Mouse (Mus musculus) right cerebral cortex, postnatal 10 days (tissue): ENCODE data around the gene D16Ertd472e.
"Not testable (repeated sequence)": the region's sequence is repeated elsewhere in the genome, so short reads cannot be mapped to it uniquely, and the experiment has no call there.

Source experiments
- DNase-seq, 2 experiments: peaks; one replicate each; pipeline ENCODE4 v3.0.0; 2021; ENCODE audit warnings: low spot score in 2 of 2

D16Ertd472e gene

DNA sequence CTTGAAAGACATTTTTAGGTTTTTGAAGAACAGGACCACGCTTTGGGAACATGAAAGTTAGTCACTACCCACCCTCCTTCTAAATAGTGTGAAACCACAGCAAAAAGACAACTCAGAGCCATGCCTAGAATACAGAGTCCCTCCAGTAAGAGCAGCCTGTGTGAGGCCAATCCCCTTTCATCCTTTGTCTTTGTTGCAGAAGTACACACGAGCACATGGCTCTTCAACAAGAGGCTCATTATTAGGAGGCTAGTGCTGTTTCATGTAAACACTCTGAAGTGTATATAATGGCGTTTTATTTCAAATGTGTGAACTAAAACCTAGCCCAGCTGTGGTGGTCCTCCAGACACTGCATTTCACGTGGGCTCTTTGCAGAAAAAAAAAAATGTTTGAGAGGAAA lies 3.5 kb downstream of the D16Ertd472e start:
- no peak for DNase-seq

- DNase-seq, result no peak
These were observed 12.2 kb downstream of the D16Ertd472e start for GRCm38 (mm10) chr16:78564110-78564821.

DNA sequence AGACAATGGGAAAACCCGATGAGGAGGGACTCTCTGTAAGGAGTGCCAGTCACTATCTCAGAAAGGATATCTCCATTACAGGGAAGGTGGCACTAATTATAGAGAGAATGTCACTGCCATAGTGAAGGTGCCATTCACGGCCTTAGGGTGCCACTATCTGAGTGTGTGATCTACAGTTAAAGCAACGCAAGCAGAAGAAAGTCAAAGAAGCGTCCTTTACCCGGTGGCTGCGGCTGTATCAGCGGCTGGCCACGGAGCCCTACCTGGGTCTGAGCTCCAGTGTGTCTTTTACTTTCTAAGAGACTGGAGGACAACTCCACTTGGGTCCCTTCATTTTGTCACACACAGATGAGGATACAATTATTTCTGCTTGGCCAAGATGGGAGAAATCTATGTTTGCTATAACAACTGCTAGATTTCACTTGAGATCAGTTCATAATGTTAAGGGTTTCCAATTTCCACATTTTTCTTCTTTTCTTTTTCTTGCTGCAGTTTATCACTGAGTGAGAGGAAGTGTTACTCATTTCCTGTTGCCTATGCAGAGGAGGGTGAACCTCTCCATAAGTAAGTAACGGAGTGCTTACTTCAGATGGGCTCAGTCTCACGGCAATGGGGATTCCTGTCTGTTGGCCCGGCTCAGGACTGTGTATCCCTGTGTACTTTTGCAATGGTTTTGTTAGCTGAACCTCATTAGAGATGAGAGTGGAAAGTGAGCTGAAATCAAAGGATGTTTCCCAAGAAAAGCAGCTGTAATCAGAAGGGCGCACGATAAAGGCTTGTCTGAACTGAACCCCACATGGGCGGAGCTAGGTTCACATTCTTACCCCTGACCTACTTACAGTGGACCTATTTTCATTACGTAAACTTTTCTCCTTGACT lies 13.2 kb downstream of the D16Ertd472e start:
- no peak for DNase-seq

DNA sequence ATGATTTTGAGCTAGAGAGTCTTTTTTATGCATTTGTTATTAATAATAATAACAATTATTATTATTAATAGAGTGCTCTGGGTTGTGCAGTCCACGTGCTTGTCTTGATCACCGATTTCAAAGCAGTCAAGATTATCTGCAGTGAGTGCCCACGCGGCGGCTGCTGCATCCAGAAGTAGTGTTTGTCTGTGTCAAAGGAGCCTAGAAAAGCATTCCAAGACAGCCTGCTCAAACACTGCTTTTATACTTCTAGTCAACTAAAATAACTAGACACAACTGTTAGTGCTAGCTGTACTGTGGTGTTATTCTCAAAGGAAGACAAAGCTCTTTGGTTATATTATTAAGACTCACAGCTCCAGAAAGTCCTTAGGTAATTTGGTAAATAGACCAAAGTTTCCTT lies 15.9 kb downstream of the D16Ertd472e start:
- peak; percentile 41 to 61 for DNase-seq

- DNase-seq, result no peak
These were observed 16.4 kb downstream of the D16Ertd472e start for GRCm38 (mm10) chr16:78560063-78560462.

GRCm38 (mm10) chr16:78557573-78557972 lies 18.9 kb downstream of the D16Ertd472e start:
- DNase-seq, result no peak

DNA sequence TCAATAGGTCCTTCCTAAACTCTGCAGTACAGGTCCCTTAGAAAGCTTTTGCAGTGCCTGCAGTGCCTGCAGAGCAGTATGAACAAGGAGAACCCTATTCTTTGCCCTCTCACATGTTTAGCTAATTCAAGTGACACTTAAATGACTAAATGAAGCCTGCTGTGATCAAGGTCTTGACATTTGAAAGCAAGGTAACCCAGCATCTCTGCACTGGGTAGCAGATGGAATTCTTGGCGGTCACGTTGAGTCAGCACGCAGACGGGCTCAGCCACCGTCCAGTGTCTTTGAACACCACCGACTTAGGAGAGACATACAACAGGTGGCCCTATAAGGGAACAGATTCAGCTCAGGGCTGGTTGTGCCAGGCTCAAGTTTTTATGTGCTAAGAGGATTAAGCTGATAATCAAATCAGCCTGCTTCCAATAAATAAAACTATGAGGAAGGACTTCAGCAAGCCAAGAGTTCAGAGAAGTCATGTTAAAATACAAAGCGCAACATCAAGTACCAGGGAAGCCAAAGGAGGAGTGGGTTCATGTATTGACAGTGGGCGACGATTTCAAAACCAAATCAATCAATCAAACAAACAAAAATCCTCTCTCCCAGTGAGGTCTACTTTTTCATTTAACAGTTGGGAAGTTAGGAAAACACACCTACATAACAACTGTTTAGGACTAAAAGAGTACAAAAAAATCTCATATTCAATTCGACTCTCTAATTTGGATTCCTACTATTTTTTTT lies 21.4 kb downstream of the D16Ertd472e start:
- no peak for DNase-seq

GRCm38 (mm10) chr16:78547367-78547766 lies 29.1 kb downstream of the D16Ertd472e start:
- DNase-seq, result no peak

- no peak for DNase-seq
These were observed 30.0 kb downstream of the D16Ertd472e start for GRCm38 (mm10) chr16:78546529-78546928.

DNA sequence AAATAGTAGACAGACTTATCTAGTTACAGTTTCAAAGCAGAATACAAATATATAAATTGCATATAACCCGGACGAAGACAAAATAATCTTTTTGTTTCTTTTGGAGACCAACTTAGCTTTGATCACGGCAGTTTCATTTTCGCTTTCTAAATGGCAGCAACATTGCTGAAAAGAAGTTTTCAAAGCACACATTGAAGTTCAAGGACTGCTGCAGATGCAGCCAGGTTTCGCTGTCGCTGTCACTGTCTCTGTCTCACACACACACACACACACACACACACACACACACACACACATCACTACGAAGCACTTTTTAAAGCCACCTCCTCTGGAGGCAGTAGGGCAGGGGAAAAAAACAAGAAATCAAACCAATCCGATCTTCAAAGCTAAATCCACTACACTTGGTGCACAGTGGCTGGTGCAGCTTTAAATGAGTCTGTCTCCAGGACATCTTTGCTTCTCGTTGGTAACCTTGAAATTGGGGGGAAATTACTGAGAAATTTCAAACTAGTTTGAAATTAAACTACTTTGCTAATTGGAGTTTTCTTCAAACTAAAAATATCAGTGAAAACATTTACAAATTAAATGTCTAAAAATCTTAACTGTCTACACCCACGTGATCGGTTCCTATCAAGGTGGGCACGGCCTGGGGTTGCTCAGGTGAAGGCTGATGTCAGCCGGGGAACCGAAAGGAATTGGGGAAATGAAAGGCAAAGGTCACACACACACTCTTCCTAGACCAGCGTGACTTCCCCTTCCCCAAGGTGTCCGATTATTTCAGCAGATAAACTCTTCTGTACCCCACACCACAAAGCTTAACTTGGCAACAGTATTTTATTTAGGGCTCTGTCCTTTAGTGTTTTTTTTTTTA lies 35.9 kb downstream of the D16Ertd472e start:
- DNase-seq, result no peak

DNA sequence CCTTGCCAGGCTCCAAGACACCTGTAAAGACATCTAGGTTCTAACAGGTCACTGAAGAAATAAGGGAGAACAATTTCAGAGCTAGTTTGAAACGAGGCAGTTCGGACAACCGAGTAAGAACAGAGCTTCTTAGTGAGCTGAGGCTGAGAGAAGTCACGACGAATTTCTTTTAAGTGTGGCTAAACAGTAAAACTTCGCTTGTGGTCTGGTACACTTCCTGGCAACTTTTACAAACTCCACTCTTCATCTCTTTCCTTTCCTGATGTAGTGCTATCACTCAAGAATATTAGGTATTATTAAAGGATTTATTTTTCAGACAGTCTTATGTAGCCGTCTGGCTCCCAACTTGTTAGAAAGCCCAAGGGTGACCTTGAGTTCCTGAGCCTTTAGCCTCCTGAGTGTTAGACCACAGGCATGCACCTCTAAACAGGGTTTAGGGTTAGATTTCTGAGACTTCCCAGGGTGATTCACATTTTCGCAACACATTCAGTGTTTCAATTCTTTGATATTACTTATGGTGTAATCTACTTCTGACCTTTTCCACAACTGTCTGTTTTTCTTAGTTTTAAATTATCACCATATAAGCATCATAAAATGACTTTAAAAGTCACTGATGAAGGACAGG lies 38.6 kb downstream of the D16Ertd472e start:
- no peak for DNase-seq

GRCm38 (mm10) chr16:78537322-78537721 lies 39.2 kb downstream of the D16Ertd472e start:
- DNase-seq, result no peak

DNA sequence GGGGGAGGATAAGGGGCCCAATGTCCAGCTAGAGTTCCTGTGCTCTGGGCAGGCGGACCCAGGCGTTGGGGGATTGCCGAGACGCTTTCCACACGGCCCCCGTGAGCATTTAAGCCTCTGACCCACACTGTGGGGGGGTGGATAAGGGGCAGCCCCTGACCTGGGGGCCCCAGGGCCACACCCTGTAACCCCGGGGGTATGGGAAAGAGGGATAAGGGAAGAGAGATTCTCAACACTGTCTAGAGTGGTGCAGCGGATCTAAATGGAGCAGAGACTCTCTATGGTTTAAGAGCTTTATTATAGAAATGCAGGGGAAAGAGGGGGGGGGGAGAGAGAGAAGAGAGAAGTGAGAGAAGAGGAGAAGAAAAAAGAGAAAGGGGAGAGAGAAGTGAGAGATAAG lies 42.0 kb downstream of the D16Ertd472e start:
- no peak for DNase-seq

DNA sequence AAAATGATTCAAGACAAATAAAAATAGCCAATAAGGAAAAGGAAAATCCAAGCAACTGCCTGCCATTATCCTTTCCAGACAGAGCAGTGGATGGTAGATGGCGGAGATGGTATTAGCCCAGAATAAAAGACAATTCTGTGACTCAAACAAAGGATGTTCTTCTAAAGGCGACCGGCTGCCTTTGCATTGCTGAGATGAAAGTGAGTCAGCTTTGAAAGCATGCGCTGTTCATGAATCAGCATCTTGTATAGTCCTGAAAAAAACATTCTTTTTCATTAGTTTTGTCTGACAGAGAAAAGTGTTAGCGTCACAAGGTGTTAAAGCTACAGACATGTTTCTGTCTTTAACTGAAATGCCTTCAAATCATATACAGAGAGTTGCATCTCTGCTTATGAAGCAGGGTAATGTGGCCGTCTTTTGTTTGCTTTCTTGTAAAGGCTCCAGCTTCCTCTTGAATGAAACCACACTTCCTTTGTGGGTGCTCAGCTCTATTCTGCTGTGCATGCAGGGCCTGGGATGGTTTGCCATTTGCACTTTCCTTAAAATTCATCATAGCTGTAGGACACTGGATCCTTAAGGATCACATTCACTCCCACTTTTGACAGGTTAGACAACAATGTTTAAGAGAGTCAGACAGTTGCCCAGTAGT lies 44.4 kb downstream of the D16Ertd472e start:
- DNase-seq, result no peak

DNA sequence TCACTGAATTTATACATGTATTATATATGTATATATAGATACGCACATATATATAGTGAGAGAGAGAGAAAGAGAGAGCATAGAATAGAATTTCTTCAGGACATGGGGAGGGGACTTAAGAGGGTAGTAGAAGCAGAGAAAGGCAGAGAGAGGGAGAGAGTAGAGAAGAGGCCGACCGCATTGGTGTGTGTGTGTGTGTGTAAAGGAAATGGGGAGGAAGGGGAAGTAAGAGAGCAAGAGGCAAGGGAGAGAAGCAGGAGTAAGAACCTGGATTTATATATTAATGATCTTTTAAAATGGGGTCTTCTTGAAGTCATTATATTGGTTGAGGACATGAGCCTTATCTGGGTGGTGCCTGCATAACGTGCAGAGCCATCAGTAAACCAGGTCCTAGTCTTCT lies 53.5 kb downstream of the D16Ertd472e start:
- DNase-seq, result no peak

DNA sequence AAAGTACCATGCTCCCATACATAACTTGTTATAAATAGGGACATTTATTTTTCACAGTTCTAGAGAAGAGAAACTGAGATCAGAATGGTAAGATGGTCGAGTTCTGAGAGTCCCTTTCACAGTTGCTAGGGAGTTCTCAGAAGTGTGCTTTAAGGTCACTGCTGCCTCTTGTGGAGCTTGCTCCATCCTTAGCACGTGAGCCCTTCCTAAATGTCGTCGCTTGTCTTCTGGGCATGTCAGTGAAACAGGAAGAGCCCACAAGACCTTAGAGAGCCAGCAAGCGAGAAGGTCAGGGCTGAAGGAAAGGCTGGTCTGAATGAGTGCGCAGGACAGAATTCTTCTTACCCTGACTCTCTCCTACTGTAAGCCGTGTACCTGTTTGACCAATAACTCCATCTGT lies 57.8 kb downstream of the D16Ertd472e start:
- no peak for DNase-seq

DNA sequence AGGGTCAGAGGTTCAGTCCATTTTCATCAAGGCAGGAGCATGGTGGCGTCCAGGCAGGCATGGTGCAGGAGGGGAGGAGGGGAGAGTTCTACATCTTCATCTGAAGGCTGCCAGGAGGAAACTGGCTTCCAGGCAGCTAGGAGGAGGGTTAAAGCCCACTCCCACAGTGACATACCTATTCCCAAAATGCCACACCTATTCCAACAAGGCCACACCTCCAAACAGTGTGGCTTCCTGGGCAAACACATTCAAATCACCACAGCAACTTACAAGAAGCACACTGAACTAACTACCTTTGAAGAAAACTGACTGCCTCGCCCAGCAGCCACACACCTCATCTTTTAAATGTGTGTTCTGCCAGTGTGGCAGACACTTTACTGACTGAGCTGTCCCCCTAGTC lies 59.3 kb downstream of the D16Ertd472e start:
- DNase-seq, result no peak

- DNase-seq, result no peak
These were observed 65.0 kb downstream of the D16Ertd472e start for GRCm38 (mm10) chr16:78511526-78511925.

DNA sequence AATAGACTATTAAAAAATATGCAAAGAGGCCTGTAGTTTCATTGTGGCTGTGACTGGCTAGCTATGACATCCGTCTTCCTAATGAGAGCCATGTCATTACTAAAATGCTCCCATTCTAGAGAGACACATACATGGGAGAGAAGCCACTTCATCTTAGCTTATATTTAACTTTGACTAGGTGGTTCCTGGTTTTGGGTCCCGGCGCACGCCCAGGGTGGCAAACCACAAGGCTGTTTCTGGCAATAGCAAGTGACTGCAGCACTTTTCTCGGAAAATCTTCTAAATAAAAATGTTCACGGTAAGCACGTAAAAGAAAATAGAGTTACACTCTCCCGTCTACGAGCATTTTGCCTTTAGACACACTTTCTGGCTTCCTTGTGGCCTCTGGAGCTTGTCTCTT lies 74.0 kb downstream of the D16Ertd472e start:
- DNase-seq, result no peak

DNA sequence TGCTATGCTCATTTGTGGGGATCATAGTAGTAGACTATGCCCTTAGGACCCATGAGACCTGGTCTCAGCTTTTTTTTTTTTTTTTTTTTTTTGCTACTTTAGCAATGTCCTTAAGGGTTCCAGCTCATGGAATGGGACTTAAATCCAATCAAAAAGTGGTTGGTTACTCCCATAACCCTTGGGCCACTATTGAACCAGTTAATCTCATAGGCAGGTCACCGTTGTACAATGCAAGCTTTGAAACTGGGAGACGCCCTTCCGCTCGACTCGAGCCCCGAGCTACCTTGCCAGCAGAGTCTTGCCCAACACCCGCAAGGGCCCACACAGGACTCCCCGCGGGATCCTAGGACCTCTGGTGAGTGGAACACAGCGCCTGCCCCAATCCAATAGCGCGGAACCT lies 83.8 kb downstream of the D16Ertd472e start:
- DNase-seq, result not testable (repeated sequence)
